Mouse (Mus musculus) embryonic facial prominence, embryonic 15.5 days (tissue): Measurements from ENCODE around the gene Agrp. TPM values are rescaled to one million over a fixed set of nuclear protein-coding genes. Genes with fewer than 3 reads are reported as not detected.

Experiments
- microRNA counts: library from miRNA; unstranded; fragments of <30 nt; microRNA quantifications from one replicate; lab custom pipeline; 2016
- microRNA-seq: library from miRNA; unstranded; fragments of <30 nt; microRNA quantifications from one replicate; pipeline ENCODE4, GENCODE M21; 2016; ENCODE audit warnings: borderline number of aligned reads
- polyA plus RNA-seq: library from polyadenylated mRNA; unstranded; fragments of >200 nt; fragmentation: Nextera tagmentation; extraction: Ambion mirVana; gene quantifications from 2 replicates; pipeline ENCODE4 v1.2.1, GENCODE M21; 2015

Agrp gene
- polyA plus RNA-seq, 1 experiment from 2014 or later, result 2.3 TPM

MicroRNA genes within 50 kb of the gene (microRNA counts, 519-probe panel; counts per million panel counts)
- microRNA mmu-miR-1966 (lab: Ali Mortazavi, UCI), result 2,290 counts per million, percentile 51 among the panel's probes with 10 or more counts

Small RNAs within 50 kb of the gene (microRNA-seq; reads per million reads assigned to microRNA genes)
- gene Mir1966, result not detected

Other genes with a start within 250 kb of the Agrp start
- gene Kctd19, start 223.9 kb downstream of the Agrp start, polyA plus RNA-seq, result 0.05 TPM in 1 of 2 replicates, not detected in the other
- 1.1 and 2.6 TPM in 2 replicates for gene Lrrc36, start 223.8 kb downstream of the Agrp start, polyA plus RNA-seq
- 157 and 180 TPM in 2 replicates for gene Tppp3, start 165.9 kb downstream of the Agrp start, polyA plus RNA-seq
- 55.4 and 59.8 TPM in 2 replicates for gene Zdhhc1, start 140.5 kb downstream of the Agrp start, polyA plus RNA-seq
- 1.4 TPM in 2 replicates for gene Hsd11b2, start 118.6 kb downstream of the Agrp start, polyA plus RNA-seq
- gene Atp6v0d1, start 71.3 kb downstream of the Agrp start, polyA plus RNA-seq, result 99.7 and 104 TPM in 2 replicates
- gene Ripor1, start 32.1 kb downstream of the Agrp start, polyA plus RNA-seq, result 21.6 and 24.9 TPM in 2 replicates
- gene Ctcf, start 825 bp downstream of the Agrp start, polyA plus RNA-seq, result 118 and 122 TPM in 2 replicates
- 0.77 and 1.0 TPM in 2 replicates for gene Carmil2, start 48.9 kb upstream of the Agrp start, polyA plus RNA-seq
- gene Acd, start 63.7 kb upstream of the Agrp start, polyA plus RNA-seq, result 65.0 and 73.3 TPM in 2 replicates
- 17.5 and 20.4 TPM in 2 replicates for gene Pard6a, start 63.8 kb upstream of the Agrp start, polyA plus RNA-seq
- gene 4933405L10Rik, start 70.3 kb upstream of the Agrp start, polyA plus RNA-seq, result 0.20 and 0.37 TPM in 2 replicates
- 25.7 and 33.4 TPM in 2 replicates for gene Enkd1, start 70.8 kb upstream of the Agrp start, polyA plus RNA-seq
- 21.9 and 23.1 TPM in 2 replicates for gene Gfod2, start 121.3 kb upstream of the Agrp start, polyA plus RNA-seq
- gene Ranbp10, start 190.0 kb upstream of the Agrp start, polyA plus RNA-seq, result 12.5 and 12.9 TPM in 2 replicates
- gene Tsnaxip1, start 190.3 kb upstream of the Agrp start, polyA plus RNA-seq, result 3.5 and 7.2 TPM in 2 replicates
- gene Cenpt, start 215.9 kb upstream of the Agrp start, polyA plus RNA-seq, result 44.9 and 46.9 TPM in 2 replicates
- 73.2 and 75.8 TPM in 2 replicates for gene Thap11, start 217.7 kb upstream of the Agrp start, polyA plus RNA-seq
- 150 and 188 TPM in 2 replicates for gene Nutf2, start 223.2 kb upstream of the Agrp start, polyA plus RNA-seq
- 48.9 and 56.3 TPM in 2 replicates for gene Edc4, start 243.5 kb upstream of the Agrp start, polyA plus RNA-seq